Mouse (Mus musculus) splenic B cell, adult 2 months (primary cell): ENCODE data around the gene Bmt2.
A peak's percentile ranks its signal among the peaks of the same experiment; 100 is the strongest.

ENCODE experiments used
- DNase-seq: peaks from one replicate; pipeline ENCODE4 v3.0.0-alpha.2; 2011; ENCODE audit warnings: low read depth, low spot score
- H3K27me3 ChIP-seq: 2 replicates; pipeline ENCODE4 v1.6.1; 2012; ENCODE audit warnings: mild to moderate bottlenecking, low read length, moderate library complexity, mixed read lengths; ENCODE audit not compliant: control insufficient read depth, poor library complexity, insufficient read depth, severe bottlenecking
- H3K36me3 ChIP-seq: 2 replicates; pipeline ENCODE4 v1.6.1; 2012; ENCODE audit warnings: mild to moderate bottlenecking, low read length, moderate library complexity, mixed read lengths; ENCODE audit not compliant: control insufficient read depth, poor library complexity, insufficient read depth, severe bottlenecking

The Bmt2 gene

GRCm38 (mm10) chr6:13654081-13654480 lies 23.7 kb downstream of the Bmt2 start:
- no peaks in the 10 kb centered on the region for H3K27me3 ChIP-seq
- H3K36me3 ChIP-seq, result peaks cover 5% of the 10 kb centered on the region
- no peak for DNase-seq

DNA sequence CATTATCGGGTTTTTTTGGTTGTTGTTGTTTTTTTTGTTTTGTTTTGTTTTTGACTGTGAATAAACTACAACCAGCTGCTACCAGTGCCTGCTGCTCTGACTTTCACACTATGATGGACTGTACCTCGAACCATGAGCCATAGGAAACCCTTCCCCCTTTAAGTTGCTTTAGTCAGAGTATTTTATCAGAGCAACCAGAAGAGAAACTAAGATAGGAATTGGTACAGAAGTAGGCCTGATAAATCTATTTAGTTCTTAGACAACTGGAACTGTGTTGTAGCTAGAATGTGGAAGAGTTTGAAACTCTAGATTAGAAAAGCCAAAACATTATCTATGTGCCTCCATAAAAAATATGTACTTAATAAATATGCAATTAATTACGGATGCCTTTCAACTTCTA lies 25.5 kb downstream of the Bmt2 start:
- peaks cover 8% of the 10 kb centered on the region for H3K36me3 ChIP-seq
- DNase-seq, result no peak
- H3K27me3 ChIP-seq, result no peaks in the 10 kb centered on the region

DNA sequence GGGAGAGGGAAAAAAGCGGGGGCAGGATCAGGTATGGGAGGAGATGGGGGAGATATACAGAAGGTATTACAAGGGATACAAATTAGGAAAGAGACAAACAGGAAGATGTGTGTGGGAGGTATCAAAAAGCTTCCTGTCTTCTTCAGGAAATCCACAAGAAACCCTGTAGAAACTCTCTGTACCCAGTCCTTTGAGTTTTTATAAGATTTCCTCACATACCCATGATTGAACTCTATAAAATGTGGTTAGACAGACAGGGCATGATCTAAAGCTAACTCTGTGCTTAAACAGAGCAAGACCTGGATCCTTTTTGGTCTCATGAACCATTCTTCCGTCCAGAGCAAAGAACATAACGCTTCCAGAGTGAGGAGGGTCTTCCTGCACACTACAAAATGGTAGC lies 26.9 kb downstream of the Bmt2 start:
- H3K36me3 ChIP-seq, result peaks cover 8% of the 10 kb centered on the region
- no peak for DNase-seq
- no peaks in the 10 kb centered on the region for H3K27me3 ChIP-seq

GRCm38 (mm10) chr6:13648305-13648704 lies 29.5 kb downstream of the Bmt2 start:
- Histone ChIP-seq H3K27me3 (no peaks in the 10 kb centered on the region), H3K36me3 (peaks cover 8% of the 10 kb centered on the region)
- DNase-seq, result no peak

DNA sequence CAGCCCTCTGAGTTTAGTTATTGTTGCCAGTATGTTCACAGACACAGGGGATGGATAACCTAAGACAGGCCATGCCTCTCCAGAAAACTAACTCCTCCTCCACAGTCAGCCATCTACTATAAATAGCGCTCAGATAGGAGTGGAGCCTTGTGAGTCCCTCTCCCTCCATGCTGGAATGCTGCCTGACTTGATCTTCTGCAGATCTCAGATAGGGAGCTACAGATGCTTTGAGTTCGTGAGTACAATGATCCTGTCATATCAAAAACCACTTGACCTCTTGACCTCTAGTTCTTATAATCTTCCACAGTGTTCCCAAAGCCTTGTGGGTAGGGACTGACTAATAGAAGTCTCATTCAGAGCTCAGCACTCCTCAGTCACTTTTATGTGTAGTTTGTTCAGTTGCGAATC lies 41.2 kb downstream of the Bmt2 start:
- 0 out of 2 replicates have a peak, but pooled peaks cover 4% of the 10 kb centered on the region for H3K36me3 ChIP-seq
- H3K27me3 ChIP-seq, result no peaks in the 10 kb centered on the region
- DNase-seq, result no peak

DNA sequence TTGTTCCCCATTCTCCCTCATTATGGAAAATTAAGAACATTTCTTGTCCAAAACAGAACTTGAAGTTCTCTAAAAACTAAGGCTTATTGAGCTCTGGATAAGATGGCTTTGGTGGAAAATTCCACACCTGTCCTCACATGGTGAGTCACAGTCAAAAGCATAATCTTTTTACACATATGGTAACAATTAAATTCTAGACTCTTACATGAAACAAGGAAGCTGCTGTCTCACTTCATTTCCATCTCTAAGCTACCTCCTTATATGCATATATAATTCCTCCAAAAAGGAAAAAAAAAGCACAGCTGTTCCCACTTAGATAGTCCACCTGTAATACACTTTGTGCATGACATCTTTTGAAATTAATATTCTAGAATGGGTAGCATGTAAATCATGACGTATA lies 45.2 kb downstream of the Bmt2 start:
- H3K27me3 ChIP-seq, result no peaks in the 10 kb centered on the region
- H3K36me3 ChIP-seq, result peaks cover 4% of the 10 kb centered on the region
- no peak for DNase-seq

GRCm38 (mm10) chr6:13630607-13631006 lies 47.2 kb downstream of the Bmt2 start:
- Histone ChIP-seq H3K27me3 (no peaks in the 10 kb centered on the region), H3K36me3 (peaks cover 6% of the 10 kb centered on the region)
- no peak for DNase-seq

GRCm38 (mm10) chr6:13619618-13620017 lies 58.1 kb downstream of the Bmt2 start:
- DNase-seq, result no peak
- no peaks in the 10 kb centered on the region for H3K27me3 ChIP-seq
- no peaks in the 10 kb centered on the region; the same call in 1 of the 2 replicates for H3K36me3 ChIP-seq

GRCm38 (mm10) chr6:13617110-13617509 lies 60.7 kb downstream of the Bmt2 start:
- no peaks in the 10 kb centered on the region for H3K27me3 ChIP-seq
- no peak for DNase-seq
- H3K36me3 ChIP-seq, result no peaks in the 10 kb centered on the region; the same call in 1 of the 2 replicates

DNA sequence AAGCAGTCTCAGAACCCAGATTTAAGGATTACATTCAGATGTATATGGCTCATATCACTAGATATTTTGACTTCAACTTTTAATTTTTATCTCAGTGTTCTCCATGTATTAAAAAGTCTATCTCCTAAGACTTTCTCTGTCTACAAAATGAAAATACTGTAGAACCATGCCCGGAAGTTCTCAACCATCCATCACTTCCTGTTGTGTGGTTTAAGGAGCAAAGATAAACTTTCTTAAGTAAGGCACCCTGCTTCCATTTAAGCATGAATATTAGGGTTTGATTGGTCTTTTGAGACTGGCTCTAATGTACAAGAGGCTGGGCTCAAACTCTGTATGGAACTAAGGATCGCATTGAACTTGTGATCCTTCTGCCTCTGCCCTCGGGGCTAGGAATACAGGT lies 63.2 kb downstream of the Bmt2 start:
- Histone ChIP-seq H3K36me3 (no peaks in the 10 kb centered on the region), H3K27me3 (no peaks in the 10 kb centered on the region)
- no peak for DNase-seq

- no peak for DNase-seq
- Histone ChIP-seq H3K27me3 (no peaks in the 10 kb centered on the region), H3K36me3 (no peaks in the 10 kb centered on the region)
Observed at GRCm38 (mm10) chr6:13613671-13614070, 64.1 kb downstream of the Bmt2 start.

DNA sequence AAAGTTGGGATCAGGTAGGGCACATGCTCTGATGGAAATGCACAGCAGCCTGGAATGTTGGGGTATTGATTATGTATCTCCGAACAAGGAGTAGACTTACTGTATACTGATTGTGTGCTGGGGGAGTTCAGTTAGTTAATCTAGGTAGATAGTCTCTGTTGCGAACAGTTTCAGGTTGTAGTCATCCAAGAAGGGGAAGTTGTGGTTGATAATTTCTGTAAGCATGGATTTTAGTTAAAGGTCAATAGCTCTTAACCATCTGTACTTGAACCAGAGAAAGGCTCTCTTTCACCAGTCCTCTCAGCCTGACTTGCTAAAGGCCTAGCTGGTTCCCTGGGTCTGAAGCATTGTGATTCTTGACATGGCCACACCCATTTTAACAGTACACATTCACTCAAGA lies 66.9 kb downstream of the Bmt2 start:
- Histone ChIP-seq H3K27me3 (no peaks in the 10 kb centered on the region), H3K36me3 (no peaks in the 10 kb centered on the region)
- DNase-seq, result peak; percentile 54

- DNase-seq, result peak; percentile 74
- H3K27me3 ChIP-seq, result no peaks in the 10 kb centered on the region
- H3K36me3 ChIP-seq, result peaks cover 2% of the 10 kb centered on the region; the same call in 1 of the 2 replicates
Observed at GRCm38 (mm10) chr6:13609353-13610140, 68.2 kb downstream of the Bmt2 start.

GRCm38 (mm10) chr6:13607621-13608493 lies 69.9 kb downstream of the Bmt2 start, which contains the start of gene Tmem168:
Gene Tmem168 (minus strand): TSS chr6:13608100.
- Histone ChIP-seq H3K36me3 (peaks cover 2% of the 10 kb centered on the region; the same call in 1 of the 2 replicates), H3K27me3 (no peaks in the 10 kb centered on the region)
- DNase-seq, result peak; percentile 89
